Mouse (Mus musculus) gastrocnemius, postnatal 4 days (tissue): ENCODE data around the gene Slc22a20. TPM values are rescaled to one million over a fixed set of nuclear protein-coding genes. Genes with fewer than 3 reads are reported as not detected.
A peak's percentile ranks its signal among the peaks of the same experiment; 100 is the strongest.

Experiments
- DNase-seq, 2 experiments: peaks; one replicate each; pipeline ENCODE4 v3.0.0; 2021 to 2022; ENCODE audit warnings: low spot score in 2 of 2, mixed read lengths in 2 of 2
- total RNA-seq, 2 experiments: library from RNA; stranded (reverse); gene quantifications; 2 replicates each; pipeline ENCODE4 v1.2.3; 2021

The Slc22a20 gene
- total RNA-seq, 2 experiments from 2014 or later = not detected

GRCm38 (mm10) chr19:5990033-5990432, 4.1 kb upstream of the Slc22a20 start:
- DNase-seq = no peak

GRCm38 (mm10) chr19:5989585-5989984, 3.6 kb upstream of the Slc22a20 start:
- DNase-seq = no peak

GRCm38 (mm10) chr19:5988815-5989452, 3.0 kb upstream of the Slc22a20 start:
- peak in 1 of 2 experiments; percentile 64 for DNase-seq

- DNase-seq = no peak
Observed at GRCm38 (mm10) chr19:5988027-5988814, 2.3 kb upstream of the Slc22a20 start.

- no peak for DNase-seq
Observed at GRCm38 (mm10) chr19:5980477-5980876, 5.5 kb downstream of the Slc22a20 start.

GRCm38 (mm10) chr19:5977717-5978116, 8.2 kb downstream of the Slc22a20 start:
- peak in 1 of 2 experiments; percentile 49 for DNase-seq

GRCm38 (mm10) chr19:5975676-5976075, 10.3 kb downstream of the Slc22a20 start:
- no peak for DNase-seq

GRCm38 (mm10) chr19:5975112-5975511, 10.8 kb downstream of the Slc22a20 start:
- DNase-seq = no peak

- DNase-seq = no peak
Observed at GRCm38 (mm10) chr19:5967664-5968063, 18.3 kb downstream of the Slc22a20 start.

GRCm38 (mm10) chr19:5966786-5967185, 19.2 kb downstream of the Slc22a20 start:
- DNase-seq = no peak

- DNase-seq = no peak
Observed at GRCm38 (mm10) chr19:5965910-5966309, 20.0 kb downstream of the Slc22a20 start.

GRCm38 (mm10) chr19:5965280-5965679, 20.7 kb downstream of the Slc22a20 start:
- peak; percentile 52 to 78 for DNase-seq

- DNase-seq = no peak
Observed at GRCm38 (mm10) chr19:5964804-5965203, 21.1 kb downstream of the Slc22a20 start.

- DNase-seq = peak; percentile 83 to 90
Observed at GRCm38 (mm10) chr19:5963883-5964562, 21.9 kb downstream of the Slc22a20 start, which contains the start of gene Pola2. Gene Pola2, minus strand, starts transcription at chr19:5964202.

GRCm38 (mm10) chr19:5962651-5963050, 23.3 kb downstream of the Slc22a20 start:
- DNase-seq = no peak

GRCm38 (mm10) chr19:5957371-5957770, 28.6 kb downstream of the Slc22a20 start:
- no peak for DNase-seq

- peak; percentile 64 to 81 for DNase-seq
Observed at GRCm38 (mm10) chr19:5956685-5957084, 29.3 kb downstream of the Slc22a20 start.

GRCm38 (mm10) chr19:5955704-5956670, 30.0 kb downstream of the Slc22a20 start:
- DNase-seq = peak in 1 of 2 experiments; percentile 35

- no peak for DNase-seq
Observed at GRCm38 (mm10) chr19:5954936-5955335, 31.0 kb downstream of the Slc22a20 start.

GRCm38 (mm10) chr19:5954031-5954710, 31.8 kb downstream of the Slc22a20 start:
- no peak for DNase-seq
